Mouse (Mus musculus): ENCODE results near the gene Lipo1. TPM values are rescaled to one million over a fixed set of nuclear protein-coding genes. Genes with fewer than 3 reads are reported as not detected.

Gene Lipo1
- not detected in 4 replicates for total RNA-seq (2023)

DNA sequence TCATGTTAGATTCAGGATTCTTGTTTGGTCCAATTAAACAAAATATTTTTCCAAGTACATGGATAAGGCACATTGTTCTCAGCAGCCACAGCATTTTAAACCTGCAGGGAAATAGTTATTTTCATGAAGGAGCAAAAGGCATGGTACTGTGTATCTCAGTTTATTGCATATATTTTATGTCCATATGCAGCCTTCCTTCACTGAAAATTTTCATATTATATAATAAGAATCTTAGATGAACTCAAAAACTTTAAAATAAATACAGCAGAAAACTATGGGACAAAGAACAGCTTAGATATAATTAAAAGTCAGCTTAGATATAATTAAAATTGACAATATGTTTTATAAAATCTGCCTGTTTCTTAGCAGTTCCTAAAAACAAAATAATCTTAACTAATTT is at the start of gene Lipo1:
Gene Lipo1, minus strand, starts transcription at position 101 of the 400 bp plus-strand sequence.

DNA sequence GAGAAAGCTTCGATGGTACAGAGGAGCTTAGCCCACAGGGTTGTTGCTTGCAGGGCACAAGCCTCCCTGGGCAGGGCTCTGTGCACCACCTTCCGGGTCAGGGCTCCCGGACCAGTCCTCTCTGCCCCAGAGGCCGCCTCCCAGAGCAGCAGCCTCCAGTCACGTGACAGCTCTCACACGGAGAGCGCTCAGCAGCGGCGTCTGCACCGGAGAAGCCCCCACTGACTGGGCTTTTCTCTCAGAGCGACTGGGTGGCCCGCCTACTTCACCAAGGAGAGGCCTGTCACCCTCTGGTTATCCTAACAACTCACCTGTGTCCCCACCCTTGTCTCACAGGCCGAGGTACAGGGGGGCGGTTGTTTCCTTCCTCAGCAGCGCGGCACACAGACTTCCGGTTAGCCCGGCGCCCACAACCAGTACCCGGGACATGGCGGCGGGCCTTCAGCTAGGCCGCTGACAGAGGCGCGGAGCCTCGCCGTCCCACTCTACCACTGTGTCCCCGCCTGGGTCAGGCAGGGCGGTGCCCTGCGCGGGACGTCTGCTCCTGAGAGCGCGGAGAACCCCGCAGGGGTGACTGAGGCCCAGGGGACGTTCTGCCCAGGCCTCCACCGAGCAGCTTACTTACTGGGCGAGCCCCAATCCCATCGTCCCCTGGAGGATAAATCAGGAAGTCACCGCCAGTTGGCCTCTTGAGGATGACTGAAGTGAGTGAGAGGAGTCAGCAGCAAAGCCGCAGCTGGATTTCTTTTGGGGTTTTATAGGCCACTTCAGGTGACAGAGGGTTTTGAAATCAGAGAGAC is 25.8 kb downstream of the Lipo1 start, which contains the start of gene Lipo3:
Gene Lipo3, minus strand, starts transcription at position 665 of the 800 bp plus-strand sequence.

DNA sequence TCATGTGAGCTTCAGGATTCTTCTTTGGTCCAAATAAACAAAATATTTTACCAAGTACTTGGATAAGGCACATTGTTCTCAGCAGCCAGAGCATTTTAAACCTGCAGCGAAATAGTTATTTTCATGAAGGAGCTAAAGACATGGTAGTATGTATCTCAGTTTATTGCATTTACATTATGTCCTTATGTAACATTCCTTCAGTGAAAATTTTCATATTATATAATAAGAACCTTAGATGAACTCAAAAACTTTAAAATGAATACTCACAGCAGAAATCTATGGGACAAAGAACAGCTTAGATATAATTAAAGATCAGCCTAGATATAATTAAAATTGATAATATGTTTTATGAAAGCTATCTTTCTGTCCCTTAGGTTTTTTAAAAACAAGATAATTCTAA is 36.0 kb downstream of the Lipo1 start, which contains the start of gene Lipo2:
Gene Lipo2, minus strand, starts transcription at position 101 of the 400 bp plus-strand sequence.

Other genes starting within 250 kb of the Lipo1 start
- gene Gm8978, start 162.2 kb downstream of the Lipo1 start, total RNA-seq (2023): not detected in 4 replicates
- gene Lipo2, start 36.1 kb downstream of the Lipo1 start, total RNA-seq (2023): 0.34 TPM in 1 of 4 replicates, not detected in the others
- gene Lipo3, start 25.5 kb downstream of the Lipo1 start, total RNA-seq (2023): 4.3 to 5.0 TPM (median 4.9 TPM) in 4 replicates
- gene Lipf, start 173.7 kb upstream of the Lipo1 start, total RNA-seq (2023): not detected in 4 replicates
- not detected in 4 replicates for gene Lipk, start 220.8 kb upstream of the Lipo1 start, total RNA-seq (2023)